Mouse (Mus musculus): ENCODE data around the gene Aff1. TPM values are rescaled to one million over a fixed set of nuclear protein-coding genes. Genes with fewer than 3 reads are reported as not detected.

Gene Aff1
- polyA plus RNA-seq, 1 experiment from 2014 or later = 11.2 TPM

DNA sequence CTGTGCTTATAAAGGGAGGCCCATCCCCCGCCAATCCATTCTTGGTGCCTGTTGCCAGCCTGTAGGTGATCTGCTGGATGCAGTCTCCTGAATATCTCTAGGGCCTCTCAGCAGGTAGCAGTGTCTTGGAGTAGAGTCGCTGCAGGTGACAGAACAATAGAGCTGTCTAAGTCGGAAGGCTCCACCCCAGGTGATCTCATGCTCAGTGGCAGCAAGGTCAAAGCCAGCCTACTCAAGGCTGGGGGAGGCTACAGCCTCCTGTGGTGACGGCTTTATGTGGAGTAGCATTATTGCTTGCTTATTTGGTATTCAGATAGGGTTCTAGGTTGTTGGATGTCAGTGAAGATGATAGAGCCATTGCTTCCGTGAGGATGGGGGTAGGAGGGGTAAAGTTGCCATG, 121.1 kb downstream of the Aff1 start:
- no peak for ATAC-seq (ENCODE audit: insufficient read depth, low FRiP score, low TSS enrichment)
- no peak overlapping the region for H3K4me2 ChIP-seq (ENCODE audit: low read depth)
- no peaks in the 10 kb centered on the region for H3K36me3 ChIP-seq (ENCODE audit: control insufficient read depth, insufficient read depth, low read length)
- H3K9ac ChIP-seq (ENCODE audit: low read length) = no peak overlapping the region
- no peak for DNase-seq (ENCODE audit: low spot score)
- no peaks in the 10 kb centered on the region for H3K9me3 ChIP-seq (ENCODE audit: control insufficient read depth, low read length)
- H3K27ac ChIP-seq (ENCODE audit: low read depth, low read length) = no peak overlapping the region
- 78% methylated on average over 5 of the region's 5 CpGs for WGBS
- H3K4me3 ChIP-seq (ENCODE audit: low read depth, low read length) = no peak overlapping the region
- no peaks in the 10 kb centered on the region for H3K4me1 ChIP-seq (ENCODE audit: control insufficient read depth, insufficient read depth, low read length)
- no peaks in the 10 kb centered on the region for H3K27me3 ChIP-seq (ENCODE audit: control insufficient read depth, insufficient read depth, low read length)

- no peaks in the 10 kb centered on the region for H3K4me1 ChIP-seq (ENCODE audit: control insufficient read depth, insufficient read depth, low read length)
- no peak overlapping the region for H3K27ac ChIP-seq (ENCODE audit: low read depth, low read length)
- H3K9ac ChIP-seq (ENCODE audit: low read length) = no peak overlapping the region
- no peak overlapping the region for H3K4me3 ChIP-seq (ENCODE audit: low read depth, low read length)
- H3K4me2 ChIP-seq (ENCODE audit: low read depth) = no peak overlapping the region
- DNase-seq (ENCODE audit: low spot score) (no peak), ATAC-seq (ENCODE audit: insufficient read depth, low FRiP score, low TSS enrichment) (no peak)
- no peaks in the 10 kb centered on the region for H3K9me3 ChIP-seq (ENCODE audit: control insufficient read depth, low read length)
- H3K36me3 ChIP-seq (ENCODE audit: control insufficient read depth, insufficient read depth, low read length) = no peaks in the 10 kb centered on the region
- H3K27me3 ChIP-seq (ENCODE audit: control insufficient read depth, insufficient read depth, low read length) = no peaks in the 10 kb centered on the region
- WGBS = 93% methylated on average over 12 of the region's 12 CpGs
Measured at GRCm38 (mm10) chr5:103813997-103814542, 121.9 kb downstream of the Aff1 start.

GRCm38 (mm10) chr5:103814551-103815248, 122.5 kb downstream of the Aff1 start:
- no peaks in the 10 kb centered on the region for H3K36me3 ChIP-seq (ENCODE audit: control insufficient read depth, insufficient read depth, low read length)
- no peaks in the 10 kb centered on the region for H3K9me3 ChIP-seq (ENCODE audit: control insufficient read depth, low read length)
- ATAC-seq (ENCODE audit: insufficient read depth, low FRiP score, low TSS enrichment) (no peak), DNase-seq (ENCODE audit: low spot score) (no peak)
- no peak overlapping the region for H3K4me2 ChIP-seq (ENCODE audit: low read depth)
- H3K27me3 ChIP-seq (ENCODE audit: control insufficient read depth, insufficient read depth, low read length) = no peaks in the 10 kb centered on the region
- no peak overlapping the region for H3K9ac ChIP-seq (ENCODE audit: low read length)
- H3K4me1 ChIP-seq (ENCODE audit: control insufficient read depth, insufficient read depth, low read length) = no peaks in the 10 kb centered on the region
- no peak overlapping the region for H3K4me3 ChIP-seq (ENCODE audit: low read depth, low read length)
- 68% methylated on average over 16 of the region's 16 CpGs for WGBS
- no peak overlapping the region for H3K27ac ChIP-seq (ENCODE audit: low read depth, low read length)

GRCm38 (mm10) chr5:103815249-103815617, 123.1 kb downstream of the Aff1 start:
- Histone ChIP-seq H3K4me3 (ENCODE audit: low read depth, low read length) (no peak overlapping the region), H3K9me3 (ENCODE audit: control insufficient read depth, low read length) (no peaks in the 10 kb centered on the region), H3K4me1 (ENCODE audit: control insufficient read depth, insufficient read depth, low read length) (no peaks in the 10 kb centered on the region), H3K36me3 (ENCODE audit: control insufficient read depth, insufficient read depth, low read length) (no peaks in the 10 kb centered on the region), H3K27ac (ENCODE audit: low read depth, low read length) (no peak overlapping the region), H3K27me3 (ENCODE audit: control insufficient read depth, insufficient read depth, low read length) (no peaks in the 10 kb centered on the region), H3K9ac (ENCODE audit: low read length) (no peak overlapping the region), H3K4me2 (ENCODE audit: low read depth) (no peak overlapping the region)
- ATAC-seq (ENCODE audit: insufficient read depth, low FRiP score, low TSS enrichment) = no peak
- DNase-seq (ENCODE audit: low spot score) = no peak
- WGBS = 81% methylated on average over 4 of the region's 4 CpGs

DNA sequence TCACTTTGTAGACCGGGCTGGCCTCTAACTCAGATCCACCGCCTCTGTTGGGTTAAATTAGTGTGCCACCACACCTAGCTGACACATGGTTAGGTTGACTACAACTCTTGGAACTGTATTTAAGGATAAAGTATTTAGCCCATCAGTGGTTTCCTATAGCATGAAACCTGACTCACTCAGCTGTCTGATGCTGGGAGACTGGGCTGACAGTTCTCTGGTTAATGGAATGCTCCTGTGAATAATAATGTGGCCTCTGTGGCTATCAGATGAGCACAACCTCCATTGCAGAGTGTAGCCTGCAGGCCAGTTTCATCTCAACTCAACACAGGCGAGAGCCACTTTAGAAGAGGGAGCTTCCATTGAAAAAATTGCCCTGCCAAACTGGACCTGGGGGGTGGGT, 124.5 kb downstream of the Aff1 start:
- H3K9me3 ChIP-seq (ENCODE audit: control insufficient read depth, low read length) = no peaks in the 10 kb centered on the region
- H3K27ac ChIP-seq (ENCODE audit: low read depth, low read length) = no peak overlapping the region
- H3K4me2 ChIP-seq (ENCODE audit: low read depth) = no peak overlapping the region
- no peaks in the 10 kb centered on the region for H3K36me3 ChIP-seq (ENCODE audit: control insufficient read depth, insufficient read depth, low read length)
- ATAC-seq (ENCODE audit: insufficient read depth, low FRiP score, low TSS enrichment) (no peak), DNase-seq (ENCODE audit: low spot score) (no peak)
- H3K4me3 ChIP-seq (ENCODE audit: low read depth, low read length) = no peak overlapping the region
- H3K27me3 ChIP-seq (ENCODE audit: control insufficient read depth, insufficient read depth, low read length) = no peaks in the 10 kb centered on the region
- H3K4me1 ChIP-seq (ENCODE audit: control insufficient read depth, insufficient read depth, low read length) = no peaks in the 10 kb centered on the region
- 92% methylated on average over 3 of the region's 3 CpGs for WGBS
- H3K9ac ChIP-seq (ENCODE audit: low read length) = no peak overlapping the region

- no peaks in the 10 kb centered on the region for H3K4me1 ChIP-seq (ENCODE audit: control insufficient read depth, insufficient read depth, low read length)
- WGBS = 41% methylated on average over 1 of the region's 1 CpGs
- no peak overlapping the region for H3K9ac ChIP-seq (ENCODE audit: low read length)
- H3K27ac ChIP-seq (ENCODE audit: low read depth, low read length) = no peak overlapping the region
- no peaks in the 10 kb centered on the region for H3K36me3 ChIP-seq (ENCODE audit: control insufficient read depth, insufficient read depth, low read length)
- peak; percentile 81 for ATAC-seq (ENCODE audit: insufficient read depth, low FRiP score, low TSS enrichment)
- DNase-seq (ENCODE audit: low spot score) = peak; percentile 76
- no peaks in the 10 kb centered on the region for H3K9me3 ChIP-seq (ENCODE audit: control insufficient read depth, low read length)
- H3K4me2 ChIP-seq (ENCODE audit: low read depth) = no peak overlapping the region
- H3K4me3 ChIP-seq (ENCODE audit: low read depth, low read length) = no peak overlapping the region
- H3K27me3 ChIP-seq (ENCODE audit: control insufficient read depth, insufficient read depth, low read length) = no peaks in the 10 kb centered on the region
Measured at GRCm38 (mm10) chr5:103817754-103818153, 125.6 kb downstream of the Aff1 start.

DNA sequence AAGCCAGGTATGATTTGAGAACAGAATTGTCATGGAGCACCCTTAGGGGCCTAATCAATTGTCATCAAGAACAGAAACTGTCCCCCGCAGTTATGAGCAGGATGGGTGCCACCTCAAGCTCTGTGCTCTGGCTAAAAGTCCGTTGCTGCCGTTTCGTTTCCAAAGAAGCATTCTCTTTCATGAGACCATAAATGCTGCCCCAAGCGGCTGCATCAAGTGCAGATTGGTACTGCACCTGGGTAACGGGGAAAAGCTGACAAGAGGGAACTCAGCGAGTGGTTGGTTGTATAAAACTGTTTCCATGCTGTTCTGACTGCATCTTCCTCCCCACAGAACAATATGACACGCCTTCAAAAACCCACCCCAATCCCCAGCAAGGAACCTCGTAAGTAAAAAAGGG, 126.4 kb downstream of the Aff1 start:
- 84% methylated on average over 9 of the region's 9 CpGs for WGBS
- Histone ChIP-seq H3K27ac (ENCODE audit: low read depth, low read length) (no peak overlapping the region), H3K9ac (ENCODE audit: low read length) (no peak overlapping the region), H3K4me1 (ENCODE audit: control insufficient read depth, insufficient read depth, low read length) (no peaks in the 10 kb centered on the region), H3K4me2 (ENCODE audit: low read depth) (no peak overlapping the region), H3K9me3 (ENCODE audit: control insufficient read depth, low read length) (no peaks in the 10 kb centered on the region), H3K4me3 (ENCODE audit: low read depth, low read length) (no peak overlapping the region), H3K27me3 (ENCODE audit: control insufficient read depth, insufficient read depth, low read length) (no peaks in the 10 kb centered on the region), H3K36me3 (ENCODE audit: control insufficient read depth, insufficient read depth, low read length) (no peaks in the 10 kb centered on the region)
- DNase-seq (ENCODE audit: low spot score) (no peak), ATAC-seq (ENCODE audit: insufficient read depth, low FRiP score, low TSS enrichment) (no peak)

DNA sequence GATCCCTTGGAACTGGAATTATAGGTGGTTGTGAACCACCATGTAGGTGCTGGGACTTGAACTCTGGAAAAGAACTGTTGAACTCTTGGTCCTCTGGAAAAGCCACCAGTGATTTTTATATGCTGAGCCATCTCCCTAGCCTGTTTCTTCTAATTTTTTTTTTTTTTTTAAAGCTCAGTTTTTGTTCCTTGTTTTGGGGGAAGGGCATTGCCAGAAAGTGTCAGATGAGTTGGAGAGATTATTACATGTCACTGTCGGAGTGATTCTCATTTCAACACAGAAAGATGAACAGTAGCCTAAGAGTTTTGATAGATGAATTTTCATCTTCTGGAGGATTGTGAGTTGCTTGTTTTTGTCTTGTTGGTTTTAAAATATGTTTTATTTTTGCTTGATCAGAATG, 127.5 kb downstream of the Aff1 start:
- no peak for ATAC-seq (ENCODE audit: insufficient read depth, low FRiP score, low TSS enrichment)
- 89% methylated on average over 1 of the region's 1 CpGs for WGBS

GRCm38 (mm10) chr5:103821062-103821461, 128.9 kb downstream of the Aff1 start:
- WGBS = 84% methylated on average over 9 of the region's 9 CpGs

More for the DNA sequence above, 127.5 kb downstream of the Aff1 start:
- Histone ChIP-seq H3K9ac (ENCODE audit: low read length) (no peak overlapping the region), H3K36me3 (ENCODE audit: control insufficient read depth, insufficient read depth, low read length) (no peaks in the 10 kb centered on the region), H3K9me3 (ENCODE audit: control insufficient read depth, low read length) (no peaks in the 10 kb centered on the region), H3K4me1 (ENCODE audit: control insufficient read depth, insufficient read depth, low read length) (no peaks in the 10 kb centered on the region), H3K4me2 (ENCODE audit: low read depth) (no peak overlapping the region), H3K4me3 (ENCODE audit: low read depth, low read length) (no peak overlapping the region), H3K27ac (ENCODE audit: low read depth, low read length) (no peak overlapping the region), H3K27me3 (ENCODE audit: control insufficient read depth, insufficient read depth, low read length) (no peaks in the 10 kb centered on the region)
- no peak for DNase-seq (ENCODE audit: low spot score)

More at GRCm38 (mm10) chr5:103821062-103821461, 128.9 kb downstream of the Aff1 start:
- H3K9ac ChIP-seq (ENCODE audit: low read length) = no peak overlapping the region
- no peak overlapping the region for H3K4me3 ChIP-seq (ENCODE audit: low read depth, low read length)
- H3K4me2 ChIP-seq (ENCODE audit: low read depth) = no peak overlapping the region
- no peak for DNase-seq (ENCODE audit: low spot score)
- no peaks in the 10 kb centered on the region for H3K4me1 ChIP-seq (ENCODE audit: control insufficient read depth, insufficient read depth, low read length)
- no peak overlapping the region for H3K27ac ChIP-seq (ENCODE audit: low read depth, low read length)
- H3K36me3 ChIP-seq (ENCODE audit: control insufficient read depth, insufficient read depth, low read length) = no peaks in the 10 kb centered on the region
- no peaks in the 10 kb centered on the region for H3K27me3 ChIP-seq (ENCODE audit: control insufficient read depth, insufficient read depth, low read length)
- H3K9me3 ChIP-seq (ENCODE audit: control insufficient read depth, low read length) = no peaks in the 10 kb centered on the region
- no peak for ATAC-seq (ENCODE audit: insufficient read depth, low FRiP score, low TSS enrichment)
